ENCODE assay signal across 8 mouse cellular contexts in the genomic region with DNA sequence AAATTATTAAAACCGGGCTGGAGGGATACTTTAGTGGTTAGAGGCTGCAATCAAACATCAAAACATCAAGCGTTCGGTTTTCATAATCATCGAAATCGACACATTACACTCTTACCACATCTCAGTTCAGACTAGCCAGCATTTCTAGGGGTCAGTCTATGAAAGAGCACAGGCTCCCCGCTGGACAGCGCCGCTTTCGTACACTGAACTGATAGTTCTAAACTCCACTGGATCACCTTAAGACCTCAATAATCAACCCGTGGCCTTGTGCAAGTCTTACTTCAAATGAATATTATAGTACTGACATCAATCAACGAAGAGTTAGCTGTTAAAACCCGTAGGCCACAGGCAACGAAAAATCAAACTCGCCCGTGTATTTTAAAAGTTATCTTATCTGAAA. TPM values are rescaled to one million over a fixed set of nuclear protein-coding genes. Genes with fewer than 3 reads are reported as not detected.
DNase-seq lines count a peak whose midpoint lies in the region; ATAC-seq lines count a peak whose summit lies in the region.

No protein-coding gene starts in this region.

- peaks cover 29% of the 10 kb centered on the region for H3K36me3 ChIP-seq in megakaryocyte, embryonic 14.5 days (replicated peaks; ENCODE audit: low read length)
- H3K36me3 ChIP-seq in embryonic facial prominence, embryonic 14.5 days (ENCODE audit: control insufficient read depth, insufficient read depth, low read length), result no peaks in the 10 kb centered on the region
- H3K36me3 ChIP-seq in limb, embryonic 13.5 days, result no peaks in the 10 kb centered on the region
- H3K36me3 ChIP-seq in stomach, embryonic 15.5 days, result no peaks in the 10 kb centered on the region

- 32% methylated on average over 15 of the region's 15 CpGs for WGBS in embryonic facial prominence, embryonic 14.5 days
- WGBS in limb, embryonic 13.5 days, result 29% methylated on average over 15 of the region's 15 CpGs
- WGBS in stomach, embryonic 15.5 days, result 34% methylated on average over 15 of the region's 15 CpGs

- H3K4me1 ChIP-seq in megakaryocyte, embryonic 14.5 days, result peaks cover 63% of the 10 kb centered on the region
- H3K4me1 ChIP-seq in embryonic facial prominence, embryonic 14.5 days (ENCODE audit: control insufficient read depth, insufficient read depth, low read length), result peaks cover 10% of the 10 kb centered on the region; the same call in 1 of the 2 replicates
- peaks cover 6% of the 10 kb centered on the region for H3K4me1 ChIP-seq in limb, embryonic 13.5 days
- H3K4me1 ChIP-seq in stomach, embryonic 15.5 days, result no peaks in the 10 kb centered on the region

- no peak overlapping the region for H3K27ac ChIP-seq in embryonic facial prominence, embryonic 14.5 days (replicated peaks; ENCODE audit: low read depth, low read length)
- no peak overlapping the region for H3K27ac ChIP-seq in limb, embryonic 13.5 days
- H3K27ac ChIP-seq in stomach, embryonic 15.5 days, result no peak overlapping the region

- no peaks in the 10 kb centered on the region for H3K9me3 ChIP-seq in megakaryocyte, embryonic 14.5 days
- H3K9me3 ChIP-seq in embryonic facial prominence, embryonic 14.5 days (ENCODE audit: control insufficient read depth, low read length), result no peaks in the 10 kb centered on the region
- H3K9me3 ChIP-seq in limb, embryonic 13.5 days, result no peaks in the 10 kb centered on the region
- no peaks in the 10 kb centered on the region for H3K9me3 ChIP-seq in stomach, embryonic 15.5 days

- H3K4me2 ChIP-seq in embryonic facial prominence, embryonic 14.5 days (ENCODE audit: low read depth, low read length), result peak overlapping the region; percentile 89
- peak overlapping the region; percentile 85 for H3K4me2 ChIP-seq in limb, embryonic 13.5 days (replicated peaks)
- peak overlapping the region; percentile 88 for H3K4me2 ChIP-seq in stomach, embryonic 15.5 days

- H3K27me3 ChIP-seq in megakaryocyte, embryonic 14.5 days (replicated peaks), result peaks cover 4% of the 10 kb centered on the region
- H3K27me3 ChIP-seq in embryonic facial prominence, embryonic 14.5 days (replicated peaks; ENCODE audit: control insufficient read depth, insufficient read depth, low read length), result no peaks in the 10 kb centered on the region
- H3K27me3 ChIP-seq in limb, embryonic 13.5 days, result no peaks in the 10 kb centered on the region
- no peaks in the 10 kb centered on the region for H3K27me3 ChIP-seq in stomach, embryonic 15.5 days (replicated peaks)

- H3K9ac ChIP-seq in embryonic facial prominence, embryonic 14.5 days (ENCODE audit: low read depth, low read length), result peak overlapping the region; percentile 78
- peak overlapping the region; percentile 81; the same call in 1 of the 2 replicates for H3K9ac ChIP-seq in limb, embryonic 13.5 days
- H3K9ac ChIP-seq in stomach, embryonic 15.5 days, result peak overlapping the region; percentile 10; the same call in 1 of the 2 replicates

- peak overlapping the region; percentile 94 for H3K4me3 ChIP-seq in megakaryocyte, embryonic 14.5 days (replicated peaks)
- H3K4me3 ChIP-seq in embryonic facial prominence, embryonic 14.5 days (ENCODE audit: low read depth, low read length), result peak overlapping the region; percentile 74
- H3K4me3 ChIP-seq in limb, embryonic 13.5 days, result peak overlapping the region; percentile 82
- peak overlapping the region; percentile 76 for H3K4me3 ChIP-seq in stomach, embryonic 15.5 days (replicated peaks)

- no peak for ATAC-seq in megakaryocyte, adult 5-6 weeks (ENCODE audit: poor library complexity, severe bottlenecking)
- ATAC-seq in embryonic facial prominence, embryonic 14.5 days (ENCODE audit: low read depth), result no peak
- no peak for ATAC-seq in limb, embryonic 13.5 days (ENCODE audit: low FRiP score, low read depth)
- no peak for ATAC-seq in stomach, embryonic 15.5 days (ENCODE audit: insufficient read depth, low FRiP score, low read depth)

- DNase-seq in embryonic facial prominence, embryonic 14.5 days (ENCODE audit: low spot score), result no peak
- DNase-seq in thymus, postnatal 14 days, result no peak
- DNase-seq in urinary bladder, postnatal 4 days (ENCODE audit: low spot score in 2 of 2), result no peak
- no peak for DNase-seq in frontal cortex, postnatal 25 days (ENCODE audit: low spot score in 2 of 2)

RNA-seq across cellular contexts. Expression of a gene that starts 1.0 kb away (rescaled TPM):
- 5.1 and 28.9 TPM in 2 replicates for polyA plus RNA-seq in megakaryocyte, embryonic 14.5 days (2012; ENCODE audit: insufficient read depth, low replicate concordance)
- 11.4 and 14.0 TPM in 2 replicates for total RNA-seq in megakaryocyte, adult 5-6 weeks (2015)
- total RNA-seq in megakaryocyte, adult 5-6 weeks (2017), result 5.4 and 10.7 TPM in 2 replicates
- 67.7 and 67.8 TPM in 2 replicates for polyA plus RNA-seq in embryonic facial prominence, embryonic 14.5 days (2014; fragmentation: Nextera tagmentation; extraction: Ambion mirVana)
- 67.8 and 74.2 TPM in 2 replicates for polyA plus RNA-seq in limb, embryonic 13.5 days (2015; fragmentation: Nextera tagmentation; extraction: Ambion mirVana)
- polyA plus RNA-seq in stomach, embryonic 15.5 days (2015; fragmentation: Nextera tagmentation; extraction: Ambion mirVana), result 160 and 168 TPM in 2 replicates

Comparison
In these comparisons a context has a peak if more than half of its experiments do, and no peak if none do; other contexts are left out.
1. H3K9ac ChIP-seq: peak in every context shown above with its lines; median percentile 81 in limb, embryonic 13.5 days; 78 in embryonic facial prominence, embryonic 14.5 days; 10 in stomach, embryonic 15.5 days.